Mouse (Mus musculus) heart, postnatal 0 days (tissue): ENCODE data around the gene Tbck. TPM values are rescaled to one million over a fixed set of nuclear protein-coding genes. Genes with fewer than 3 reads are reported as not detected.

ENCODE experiments used
- ATAC-seq: fragments of 200-750 bp; cut with Nextera tagmentation; 2 replicates; pipeline ENCODE4 v1.8.0; 2017; ENCODE audit warnings: low read depth, moderate number of reproducible peaks, moderate library complexity; ENCODE audit not compliant: insufficient read depth
- DNase-seq: peaks from one replicate; pipeline ENCODE4 v3.0.0-alpha.2; 2016; ENCODE audit warnings: low spot score
- H3K27ac ChIP-seq: fragments of 300-500 bp; sonication (generic); 2 replicates; pipeline ENCODE4 v1.5.1; 2014; ENCODE audit warnings: low read depth, mild to moderate bottlenecking
- H3K27me3 ChIP-seq: fragments of 300-500 bp; sonication (generic); 2 replicates; pipeline ENCODE4 v1.6.1; 2014; ENCODE audit warnings: low read length, mixed read lengths; ENCODE audit not compliant: control insufficient read depth, insufficient read depth
- H3K36me3 ChIP-seq: fragments of 300-500 bp; sonication (generic); replicated peaks from 2 replicates; pipeline ENCODE4 v1.6.1; 2014; ENCODE audit warnings: low read length, mixed read lengths; ENCODE audit not compliant: control insufficient read depth, insufficient read depth
- H3K4me1 ChIP-seq: fragments of 300-500 bp; sonication (generic); 2 replicates; pipeline ENCODE4 v1.6.1; 2014; ENCODE audit warnings: antibody characterized with exemption; ENCODE audit not compliant: control insufficient read depth, insufficient read depth
- H3K4me2 ChIP-seq: fragments of 300-500 bp; sonication (generic); 2 replicates; pipeline ENCODE4 v1.6.1; 2014; ENCODE audit warnings: low read depth, mild to moderate bottlenecking, low read length, moderate library complexity
- H3K4me3 ChIP-seq: fragments of 300-500 bp; sonication (generic); 2 replicates; pipeline ENCODE4 v1.5.1; 2014; ENCODE audit warnings: low read depth, low read length
- H3K9ac ChIP-seq: fragments of 300-500 bp; sonication (generic); replicated peaks from 2 replicates; pipeline ENCODE4 v1.6.1; 2014; ENCODE audit warnings: low read depth, low read length, mixed read lengths
- H3K9me3 ChIP-seq: fragments of 300-500 bp; sonication (generic); replicated peaks from 2 replicates; pipeline ENCODE4 v1.6.1; 2016; ENCODE audit warnings: low read length; ENCODE audit not compliant: control insufficient read depth
- CTCF ChIP-seq: IDR thresholded peaks from 2 replicates; pipeline ENCODE4 v1.5.1; 2016; ENCODE audit warnings: antibody characterized with exemption, control low read depth, low read depth
- EP300 ChIP-seq: IDR thresholded peaks from 2 replicates; pipeline ENCODE4 v1.6.1; 2016; ENCODE audit warnings: antibody characterized with exemption, low read depth
- WGBS: fragments of 180-500 bp; shearing (Covaris S2); extraction: QIAGEN DNeasy Blood & Tissue Kit; methylation state at CpG from one replicate; pipeline ENCODE4 v1.1.7; 2014; 5-methylcytosine and 5-hydroxymethylcytosine counted together
- polyA plus RNA-seq: library from polyadenylated mRNA; unstranded; fragments of >200 nt; fragmentation: Nextera tagmentation; extraction: Ambion mirVana; gene quantifications from 2 replicates; pipeline ENCODE4 v1.2.1, GENCODE M21; 2015
- total RNA-seq: library from RNA; depleted of rRNA; stranded (reverse); fragments of >200 nt; gene quantifications from 2 replicates; pipeline ENCODE4 v1.2.3, GENCODE M21; 2014; ENCODE audit warnings: low replicate concordance

Tbck gene
- total and polyA plus RNA-seq, 2 experiments from 2014 or later, result 9.9 to 11.9 TPM

- no peak for ATAC-seq
- Histone ChIP-seq H3K4me3 (no peak overlapping the region), H3K9ac (no peak overlapping the region), H3K4me2 (no peak overlapping the region), H3K9me3 (no peaks in the 10 kb centered on the region), H3K27ac (no peak overlapping the region), H3K27me3 (no peaks in the 10 kb centered on the region), H3K36me3 (no peaks in the 10 kb centered on the region; the same call in 1 of the 2 replicates), H3K4me1 (no peaks in the 10 kb centered on the region)
- TF ChIP-seq EP300 (no peak), CTCF (no peak)
- DNase-seq, result no peak
- WGBS, result 34% methylated on average over 9 of the region's 9 CpGs
Observed at GRCm38 (mm10) chr3:132813706-132814497, 130.0 kb downstream of the Tbck start.

DNA sequence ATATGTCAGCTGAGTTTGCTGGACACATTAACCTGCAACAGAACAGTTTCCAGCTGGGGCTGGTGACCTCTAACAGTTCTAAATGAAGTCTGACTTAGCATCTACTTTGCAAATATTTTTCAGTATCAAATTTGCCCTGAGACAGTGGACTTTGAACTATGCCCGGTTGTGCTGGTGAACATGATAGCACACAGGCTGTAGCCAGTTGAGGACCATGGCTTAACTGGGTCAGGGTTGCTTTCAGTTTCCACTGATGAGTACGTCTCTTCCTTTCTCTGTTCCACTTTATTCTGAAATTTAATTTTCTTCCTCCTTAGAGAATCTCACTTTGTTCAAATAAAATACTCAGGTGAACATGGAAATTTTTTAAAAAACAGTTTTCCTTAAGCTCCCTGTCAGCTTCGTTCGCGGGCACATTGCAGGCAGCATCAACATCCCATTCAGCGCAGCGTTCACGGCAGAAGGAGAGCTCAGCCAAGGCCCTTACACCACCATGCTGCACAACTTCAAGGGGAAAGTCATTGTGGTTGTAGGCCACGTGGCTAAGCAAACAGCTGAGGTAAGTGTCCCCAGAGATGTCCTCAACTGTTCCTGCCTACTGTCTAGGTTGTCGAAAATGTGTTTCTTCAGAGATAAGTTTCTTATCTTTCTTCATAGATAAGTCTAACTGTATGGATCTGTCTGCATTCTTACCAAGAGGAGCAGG lies 131.0 kb downstream of the Tbck start:
- DNase-seq (no peak), ATAC-seq (no peak)
- H3K4me3 ChIP-seq, result no peak overlapping the region
- H3K36me3 ChIP-seq, result no peaks in the 10 kb centered on the region; the same call in 1 of the 2 replicates
- no peaks in the 10 kb centered on the region for H3K4me1 ChIP-seq
- H3K4me2 ChIP-seq, result no peak overlapping the region
- H3K9ac ChIP-seq, result no peak overlapping the region
- no peak for TF ChIP-seq CTCF
- TF ChIP-seq EP300, result no peak
- H3K27me3 ChIP-seq, result no peaks in the 10 kb centered on the region
- WGBS, result 72% methylated on average over 10 of the region's 10 CpGs
- no peaks in the 10 kb centered on the region for H3K9me3 ChIP-seq
- H3K27ac ChIP-seq, result no peak overlapping the region

DNA sequence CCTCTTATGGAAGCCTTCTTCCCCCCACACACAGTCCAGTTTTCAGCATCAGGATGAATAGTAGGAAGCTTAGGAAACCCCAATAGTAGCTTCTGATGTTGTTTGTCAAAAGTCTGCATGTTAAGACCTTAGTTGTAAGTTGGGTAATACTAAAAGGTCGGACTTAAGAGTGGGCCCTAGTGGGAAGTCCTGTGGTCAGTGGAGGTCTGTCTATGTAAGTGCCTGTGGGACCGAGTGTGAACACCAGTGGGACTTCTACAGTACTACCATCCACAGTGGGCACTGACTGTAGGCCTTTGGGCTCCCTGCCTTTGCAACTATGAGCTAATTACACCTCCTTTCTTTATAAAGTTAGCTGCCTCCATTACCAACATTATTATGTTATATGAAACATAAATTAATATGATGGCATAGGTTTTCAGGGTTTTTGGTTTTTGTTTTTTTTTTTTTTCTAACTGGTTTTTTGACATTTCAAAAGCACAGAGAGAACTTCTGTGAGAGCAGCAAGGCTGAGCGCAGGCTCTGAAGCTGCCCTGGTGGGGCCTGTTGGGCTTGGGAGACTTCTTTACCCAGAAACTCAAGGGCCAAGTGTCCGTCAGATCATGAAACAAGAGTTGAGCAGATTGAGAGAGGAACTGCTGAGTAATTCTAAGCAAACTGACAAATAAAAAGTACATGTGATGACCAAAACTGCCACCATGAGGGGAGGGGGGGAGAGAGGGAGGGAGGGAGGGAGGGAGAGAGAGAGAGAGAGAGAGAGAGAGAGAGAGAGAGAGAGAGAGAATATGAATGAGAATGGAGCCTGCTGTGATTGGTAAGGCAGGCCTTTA lies 131.8 kb downstream of the Tbck start:
- H3K27ac ChIP-seq, result no peak overlapping the region
- no peak for ATAC-seq
- no peaks in the 10 kb centered on the region for H3K4me1 ChIP-seq

GRCm38 (mm10) chr3:132819408-132819807 lies 135.5 kb downstream of the Tbck start:
- Histone ChIP-seq H3K9me3 (no peaks in the 10 kb centered on the region), H3K4me3 (no peak overlapping the region), H3K36me3 (no peaks in the 10 kb centered on the region; the same call in 1 of the 2 replicates), H3K27me3 (no peaks in the 10 kb centered on the region), H3K4me1 (no peaks in the 10 kb centered on the region), H3K9ac (no peak overlapping the region), H3K4me2 (no peak overlapping the region), H3K27ac (no peak overlapping the region)
- 47% methylated on average over 2 of the region's 2 CpGs for WGBS
- TF ChIP-seq CTCF (no peak), EP300 (no peak)
- DNase-seq (no peak), ATAC-seq (no peak)

More for the DNA sequence above, 131.8 kb downstream of the Tbck start:
- no peak for DNase-seq
- 87% methylated on average over 4 of the region's 4 CpGs for WGBS
- Histone ChIP-seq H3K27me3 (no peaks in the 10 kb centered on the region), H3K9ac (no peak overlapping the region), H3K4me3 (no peak overlapping the region), H3K4me2 (no peak overlapping the region), H3K9me3 (no peaks in the 10 kb centered on the region), H3K36me3 (no peaks in the 10 kb centered on the region; the same call in 1 of the 2 replicates)
- TF ChIP-seq CTCF (no peak), EP300 (no peak)

GRCm38 (mm10) chr3:132831179-132831873 lies 147.4 kb downstream of the Tbck start:
- no peak for DNase-seq
- no peak overlapping the region for H3K4me3 ChIP-seq
- no peaks in the 10 kb centered on the region for H3K9me3 ChIP-seq
- no peak overlapping the region for H3K9ac ChIP-seq
- ATAC-seq, result no peak
- H3K4me1 ChIP-seq, result peaks cover 15% of the 10 kb centered on the region; the same call in 1 of the 2 replicates
- no peaks in the 10 kb centered on the region for H3K27me3 ChIP-seq
- TF ChIP-seq EP300 (no peak), CTCF (no peak)
- 39% methylated on average over 16 of the region's 16 CpGs for WGBS
- H3K4me2 ChIP-seq, result no peak overlapping the region
- H3K27ac ChIP-seq, result no peak overlapping the region
- no peaks in the 10 kb centered on the region; the same call in 1 of the 2 replicates for H3K36me3 ChIP-seq
